Mouse (Mus musculus): ENCODE data around the gene 2610301B20Rik.
"Not testable (repeated sequence)": the region's sequence is repeated elsewhere in the genome, so short reads cannot be mapped to it uniquely, and the experiment has no call there.

The 2610301B20Rik gene

GRCm38 (mm10) chr4:10873920-10874665 is at the start of gene 2610301B20Rik:
TSS of gene 2610301B20Rik (plus strand) at chr4:10874498.
- no peaks in the 10 kb centered on the region for H3K36me3 ChIP-seq (ENCODE audit: control insufficient read depth, insufficient read depth, low read length, poor library complexity, severe bottlenecking)
- no peaks in the 10 kb centered on the region for H3K27me3 ChIP-seq (ENCODE audit: control insufficient read depth, insufficient read depth, low read length, poor library complexity, severe bottlenecking)
- peak; percentile 93 for DNase-seq (ENCODE audit: low read depth, low spot score)

DNA sequence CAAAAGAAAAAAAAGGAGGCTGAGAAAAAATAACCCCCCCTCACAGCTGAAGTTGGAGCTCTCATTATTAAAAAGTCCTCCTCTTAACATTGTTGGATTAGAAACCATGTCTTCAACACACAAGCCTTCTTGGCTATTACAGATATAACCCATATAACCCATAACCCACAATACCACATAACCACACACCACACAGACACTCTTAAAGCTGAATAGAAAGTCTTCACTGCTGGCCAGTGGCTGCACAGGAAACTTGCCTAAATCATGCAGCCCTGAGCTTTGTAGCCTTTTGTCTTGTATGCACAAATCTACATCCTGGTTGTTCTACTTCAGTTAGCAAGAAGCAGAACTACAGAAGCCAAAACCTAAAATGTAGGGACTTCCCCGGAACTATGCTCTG is 41.0 kb upstream of the 2610301B20Rik start:
- Histone ChIP-seq H3K27me3 (ENCODE audit: control insufficient read depth, insufficient read depth, low read length, poor library complexity, severe bottlenecking) (no peaks in the 10 kb centered on the region), H3K36me3 (ENCODE audit: control insufficient read depth, insufficient read depth, low read length, poor library complexity, severe bottlenecking) (no peaks in the 10 kb centered on the region)
- DNase-seq (ENCODE audit: low read depth, low spot score): peak; percentile 39

DNA sequence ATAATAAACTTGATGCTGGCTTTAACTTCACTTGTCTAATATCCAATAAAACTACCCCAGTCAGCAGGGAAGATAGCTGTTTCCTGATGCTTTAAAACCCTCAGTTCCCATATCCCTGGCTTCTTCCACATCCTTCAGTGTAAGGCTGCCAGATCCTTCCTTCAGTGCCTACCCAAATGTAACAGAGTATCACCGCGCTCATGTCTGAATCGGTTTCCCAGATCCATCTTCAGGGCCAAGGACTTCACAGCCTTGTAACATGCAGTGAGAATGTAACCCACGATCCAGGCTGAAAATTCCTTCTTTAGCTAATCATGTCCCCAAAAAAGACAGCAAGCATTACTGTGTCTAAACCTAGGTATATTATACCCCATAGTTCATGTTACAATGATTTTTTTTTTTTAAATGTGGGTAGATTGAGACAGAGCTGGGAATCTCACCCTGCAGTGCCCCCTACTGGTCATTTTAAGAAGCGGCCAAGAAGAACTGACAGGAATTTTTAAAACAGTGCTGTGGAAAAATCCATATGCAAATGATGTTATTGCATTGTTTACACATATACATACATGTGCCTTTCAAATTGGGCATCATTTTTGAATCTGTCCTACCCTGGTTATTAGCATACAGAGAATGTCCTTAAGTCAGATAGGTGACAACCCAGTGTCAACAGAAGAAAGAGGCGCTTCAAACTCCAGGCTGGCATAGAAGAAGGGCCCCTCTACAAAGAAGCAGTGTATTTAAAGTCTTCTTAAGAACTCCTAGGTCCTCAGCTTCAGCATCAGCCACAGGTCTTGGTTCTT is 38.8 kb upstream of the 2610301B20Rik start:
- Histone ChIP-seq H3K36me3 (ENCODE audit: control insufficient read depth, insufficient read depth, low read length, poor library complexity, severe bottlenecking) (no peaks in the 10 kb centered on the region), H3K27me3 (ENCODE audit: control insufficient read depth, insufficient read depth, low read length, poor library complexity, severe bottlenecking) (no peaks in the 10 kb centered on the region)
- peak; percentile 44 for DNase-seq (ENCODE audit: low read depth, low spot score)

GRCm38 (mm10) chr4:10845848-10846247 is 28.4 kb upstream of the 2610301B20Rik start:
- no peaks in the 10 kb centered on the region for H3K36me3 ChIP-seq (ENCODE audit: control insufficient read depth, insufficient read depth, low read length, poor library complexity, severe bottlenecking)
- no peak for DNase-seq (ENCODE audit: low read depth, low spot score)

GRCm38 (mm10) chr4:10849812-10850211 is 24.5 kb upstream of the 2610301B20Rik start:
- H3K36me3 ChIP-seq (ENCODE audit: control insufficient read depth, insufficient read depth, low read length, poor library complexity, severe bottlenecking): no peaks in the 10 kb centered on the region
- no peak for DNase-seq (ENCODE audit: low read depth, low spot score)
- H3K27me3 ChIP-seq (ENCODE audit: control insufficient read depth, insufficient read depth, low read length, poor library complexity, severe bottlenecking): no peaks in the 10 kb centered on the region

More at GRCm38 (mm10) chr4:10845848-10846247, 28.4 kb upstream of the 2610301B20Rik start:
- H3K27me3 ChIP-seq (ENCODE audit: control insufficient read depth, insufficient read depth, low read length, poor library complexity, severe bottlenecking): no peaks in the 10 kb centered on the region

GRCm38 (mm10) chr4:10851013-10851412 is 23.3 kb upstream of the 2610301B20Rik start:
- DNase-seq (ENCODE audit: low read depth, low spot score): no peak
- Histone ChIP-seq H3K36me3 (ENCODE audit: control insufficient read depth, insufficient read depth, low read length, poor library complexity, severe bottlenecking) (no peaks in the 10 kb centered on the region), H3K27me3 (ENCODE audit: control insufficient read depth, insufficient read depth, low read length, poor library complexity, severe bottlenecking) (no peaks in the 10 kb centered on the region)

DNA sequence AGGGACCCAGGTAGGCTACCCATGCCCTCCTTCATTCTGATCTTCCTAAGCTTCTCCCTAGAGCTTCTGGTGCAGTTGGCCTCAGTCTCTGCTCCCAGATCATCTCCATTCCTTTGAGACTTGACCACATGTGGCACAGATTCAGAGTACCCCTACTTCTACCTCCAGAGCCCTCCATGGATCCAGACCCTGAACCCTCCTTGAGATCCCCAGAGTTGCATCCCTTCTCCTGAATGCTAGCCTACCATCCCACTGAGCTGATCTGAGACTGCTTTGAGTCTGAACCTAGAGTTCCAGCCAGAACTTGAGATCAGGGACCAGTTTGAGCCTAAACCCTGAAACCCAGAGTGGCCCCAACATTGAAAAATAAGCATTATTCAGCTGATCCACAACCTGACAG is 15.1 kb upstream of the 2610301B20Rik start:
- Histone ChIP-seq H3K36me3 (ENCODE audit: control insufficient read depth, insufficient read depth, low read length, poor library complexity, severe bottlenecking) (no peaks in the 10 kb centered on the region), H3K27me3 (ENCODE audit: control insufficient read depth, insufficient read depth, low read length, poor library complexity, severe bottlenecking) (no peaks in the 10 kb centered on the region)
- no peak for DNase-seq (ENCODE audit: low read depth, low spot score)

- Histone ChIP-seq H3K36me3 (ENCODE audit: control insufficient read depth, insufficient read depth, low read length, poor library complexity, severe bottlenecking) (no peaks in the 10 kb centered on the region), H3K27me3 (ENCODE audit: control insufficient read depth, insufficient read depth, low read length, poor library complexity, severe bottlenecking) (no peaks in the 10 kb centered on the region)
- DNase-seq (ENCODE audit: low read depth, low spot score): no peak
Measured at GRCm38 (mm10) chr4:10859911-10860581, 14.3 kb upstream of the 2610301B20Rik start.

GRCm38 (mm10) chr4:10860825-10861224 is 13.5 kb upstream of the 2610301B20Rik start:
- Histone ChIP-seq H3K36me3 (ENCODE audit: control insufficient read depth, insufficient read depth, low read length, poor library complexity, severe bottlenecking) (no peaks in the 10 kb centered on the region), H3K27me3 (ENCODE audit: control insufficient read depth, insufficient read depth, low read length, poor library complexity, severe bottlenecking) (no peaks in the 10 kb centered on the region)
- DNase-seq (ENCODE audit: low read depth, low spot score): no peak

DNA sequence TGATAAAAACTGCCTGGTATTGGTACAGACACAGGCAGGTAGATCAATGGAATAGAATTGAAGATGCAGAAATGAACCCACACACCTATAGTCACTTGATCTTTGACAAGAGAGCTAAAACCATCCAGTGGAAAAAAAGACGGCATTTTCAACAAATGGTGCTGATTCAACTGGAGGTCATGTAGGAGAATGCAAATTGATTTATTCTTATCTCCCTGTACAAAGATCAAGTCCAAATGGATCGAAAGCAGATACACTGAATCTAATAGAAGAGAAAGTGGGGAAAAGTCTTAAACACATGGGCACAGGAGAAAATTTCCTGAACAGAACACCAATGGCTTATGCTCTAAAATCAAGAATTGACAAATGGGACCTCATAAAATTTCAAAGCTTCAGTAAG is 11.4 kb upstream of the 2610301B20Rik start:
- not testable (repeated sequence) for H3K27me3 ChIP-seq (ENCODE audit: control insufficient read depth, insufficient read depth, low read length, poor library complexity, severe bottlenecking); H3K36me3 ChIP-seq (ENCODE audit: control insufficient read depth, insufficient read depth, low read length, poor library complexity, severe bottlenecking); DNase-seq (ENCODE audit: low read depth, low spot score)

- no peaks in the 10 kb centered on the region for H3K36me3 ChIP-seq (ENCODE audit: control insufficient read depth, insufficient read depth, low read length, poor library complexity, severe bottlenecking)
- no peak for DNase-seq (ENCODE audit: low read depth, low spot score)
- no peaks in the 10 kb centered on the region for H3K27me3 ChIP-seq (ENCODE audit: control insufficient read depth, insufficient read depth, low read length, poor library complexity, severe bottlenecking)
Measured at GRCm38 (mm10) chr4:10872231-10872630, 2.1 kb upstream of the 2610301B20Rik start.

- no peaks in the 10 kb centered on the region for H3K27me3 ChIP-seq (ENCODE audit: control insufficient read depth, insufficient read depth, low read length, poor library complexity, severe bottlenecking)
- H3K36me3 ChIP-seq (ENCODE audit: control insufficient read depth, insufficient read depth, low read length, poor library complexity, severe bottlenecking): no peaks in the 10 kb centered on the region
- peak; percentile 25 for DNase-seq (ENCODE audit: low read depth, low spot score)
Measured at GRCm38 (mm10) chr4:10872685-10873539, 1.4 kb upstream of the 2610301B20Rik start.

DNA sequence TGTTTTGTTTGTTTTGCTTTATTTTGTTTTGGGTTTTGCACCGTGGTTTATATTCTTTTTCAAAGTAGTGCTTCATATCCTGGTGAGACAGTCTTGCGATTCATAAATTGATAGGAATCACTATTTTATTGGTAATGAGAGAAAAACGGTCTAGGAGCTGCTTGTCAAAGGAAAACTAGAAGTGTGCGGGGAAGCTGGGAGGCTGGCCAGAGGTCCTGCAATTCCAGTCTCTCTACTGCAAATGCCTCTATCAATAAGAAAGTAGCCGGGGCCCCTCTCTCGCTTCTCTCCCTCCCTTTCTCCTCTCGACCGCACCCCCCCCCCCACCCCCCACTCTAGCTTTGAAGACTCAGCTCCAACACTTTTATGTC is 764 bp upstream of the 2610301B20Rik start:
- DNase-seq (ENCODE audit: low read depth, low spot score): no peak
- no peaks in the 10 kb centered on the region for H3K36me3 ChIP-seq (ENCODE audit: control insufficient read depth, insufficient read depth, low read length, poor library complexity, severe bottlenecking)
- no peaks in the 10 kb centered on the region for H3K27me3 ChIP-seq (ENCODE audit: control insufficient read depth, insufficient read depth, low read length, poor library complexity, severe bottlenecking)

DNA sequence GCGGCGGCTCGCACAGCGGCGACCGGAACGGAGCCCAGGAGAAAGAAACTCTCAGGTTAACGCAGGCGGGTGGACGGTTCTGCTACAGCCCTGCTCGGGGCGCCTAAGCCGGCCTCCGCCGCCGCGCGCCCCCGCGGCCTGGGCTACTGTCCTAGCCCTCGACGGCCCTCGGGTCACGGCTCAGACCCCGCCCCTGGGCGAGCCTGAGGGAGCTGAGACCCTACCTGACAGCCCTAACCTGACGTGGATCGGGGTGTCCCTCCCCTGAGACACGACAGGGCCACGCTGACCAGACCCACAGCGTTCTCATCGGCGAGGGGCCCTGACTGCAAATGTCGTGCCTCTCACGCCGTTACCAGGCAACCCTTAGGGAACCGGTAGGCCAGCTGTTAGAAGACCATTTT is 422 bp downstream of the 2610301B20Rik start:
- Histone ChIP-seq H3K36me3 (ENCODE audit: control insufficient read depth, insufficient read depth, low read length, poor library complexity, severe bottlenecking) (no peaks in the 10 kb centered on the region), H3K27me3 (ENCODE audit: control insufficient read depth, insufficient read depth, low read length, poor library complexity, severe bottlenecking) (no peaks in the 10 kb centered on the region)
- DNase-seq (ENCODE audit: low read depth, low spot score): no peak
